Mouse (Mus musculus) common myeloid progenitor, adult 5-6 weeks (primary cell): ENCODE measurements around the gene Cpne5. TPM values are rescaled to one million over a fixed set of nuclear protein-coding genes. Genes with fewer than 3 reads are reported as not detected.

Experiments
- ATAC-seq: replicated peaks from 2 replicates; pipeline ENCODE4 v1.8.0; 2016; ENCODE audit warnings: low read depth, mild to moderate bottlenecking, moderate TSS enrichment, inconsistent platforms; ENCODE audit not compliant: poor library complexity, severe bottlenecking
- total RNA-seq: library from RNA; stranded (forward); fragments of 200-1000, 187-1606 nt; gene quantifications from 2 replicates; pipeline ENCODE4 v1.2.3, GENCODE M21; 2017

Gene Cpne5
- total RNA-seq, 1 experiment from 2014 or later, result 0.64 TPM

DNA sequence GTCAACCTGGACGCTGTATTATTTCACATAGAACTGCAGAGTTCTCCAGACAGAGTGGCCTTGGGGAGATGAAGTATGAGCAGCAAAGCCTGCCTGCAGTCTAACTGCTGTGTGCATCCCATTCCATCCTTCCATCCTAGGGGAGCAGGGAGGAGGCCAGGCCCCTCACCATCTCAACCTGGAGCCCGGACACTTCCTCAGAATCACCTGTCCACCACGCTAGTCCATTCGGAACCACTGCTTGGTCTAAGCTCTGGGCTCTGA lies 23.8 kb downstream of the Cpne5 start:
- no peak for ATAC-seq

- no peak for ATAC-seq
Measured at GRCm38 (mm10) chr17:29213381-29214192, 24.4 kb downstream of the Cpne5 start.

- ATAC-seq, result no peak
Measured at GRCm38 (mm10) chr17:29211836-29212235, 26.1 kb downstream of the Cpne5 start.

- no peak for ATAC-seq
Measured at GRCm38 (mm10) chr17:29210037-29210436, 27.9 kb downstream of the Cpne5 start.

GRCm38 (mm10) chr17:29206052-29206451 lies 31.9 kb downstream of the Cpne5 start:
- ATAC-seq, result no peak

DNA sequence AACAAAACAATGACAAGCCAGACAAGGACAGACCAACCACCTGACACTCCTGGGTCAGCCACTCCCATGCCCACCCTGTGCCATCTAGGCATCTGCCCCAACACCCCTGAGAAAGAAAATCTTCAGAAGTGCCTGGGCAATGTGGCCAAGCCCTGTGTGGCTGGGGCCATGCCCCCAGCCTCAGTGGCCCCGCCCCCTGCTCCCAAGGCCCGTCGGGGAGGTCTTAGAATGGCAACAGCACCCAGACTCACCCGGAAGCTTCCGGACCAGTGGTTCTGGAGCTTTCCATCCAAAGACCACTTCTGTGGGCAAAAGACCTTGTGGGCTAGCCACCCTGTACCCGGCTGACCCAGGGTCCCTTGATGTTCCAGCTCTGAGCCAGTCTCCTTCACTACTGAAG lies 35.4 kb downstream of the Cpne5 start:
- no peak for ATAC-seq

GRCm38 (mm10) chr17:29199821-29200220 lies 38.1 kb downstream of the Cpne5 start:
- no peak for ATAC-seq

GRCm38 (mm10) chr17:29199151-29199800 lies 38.7 kb downstream of the Cpne5 start:
- ATAC-seq, result no peak

- ATAC-seq, result no peak
Measured at GRCm38 (mm10) chr17:29195579-29195978, 42.4 kb downstream of the Cpne5 start.

DNA sequence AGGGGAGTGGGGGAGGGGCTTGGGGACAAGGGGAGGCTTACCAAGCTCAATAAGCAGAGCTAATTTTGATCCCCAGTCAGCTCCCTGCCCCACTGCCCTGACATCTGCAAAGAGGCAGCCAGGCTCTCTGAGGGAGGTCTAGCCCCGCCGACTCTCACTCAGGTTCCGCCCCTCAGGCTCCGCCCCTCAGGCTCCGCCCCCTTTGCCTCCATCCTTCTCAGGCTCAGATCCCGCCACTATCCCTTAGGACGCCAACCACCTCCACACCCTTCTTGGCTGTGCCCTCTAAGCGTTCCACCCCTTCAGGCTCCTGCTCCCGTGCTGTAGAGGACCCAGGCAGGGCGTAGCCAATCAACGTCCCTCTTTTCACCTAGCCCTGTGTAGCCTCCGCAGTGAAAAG lies 49.0 kb downstream of the Cpne5 start:
- ATAC-seq, result peak; percentile 37; the same call in 1 of the 2 replicates

DNA sequence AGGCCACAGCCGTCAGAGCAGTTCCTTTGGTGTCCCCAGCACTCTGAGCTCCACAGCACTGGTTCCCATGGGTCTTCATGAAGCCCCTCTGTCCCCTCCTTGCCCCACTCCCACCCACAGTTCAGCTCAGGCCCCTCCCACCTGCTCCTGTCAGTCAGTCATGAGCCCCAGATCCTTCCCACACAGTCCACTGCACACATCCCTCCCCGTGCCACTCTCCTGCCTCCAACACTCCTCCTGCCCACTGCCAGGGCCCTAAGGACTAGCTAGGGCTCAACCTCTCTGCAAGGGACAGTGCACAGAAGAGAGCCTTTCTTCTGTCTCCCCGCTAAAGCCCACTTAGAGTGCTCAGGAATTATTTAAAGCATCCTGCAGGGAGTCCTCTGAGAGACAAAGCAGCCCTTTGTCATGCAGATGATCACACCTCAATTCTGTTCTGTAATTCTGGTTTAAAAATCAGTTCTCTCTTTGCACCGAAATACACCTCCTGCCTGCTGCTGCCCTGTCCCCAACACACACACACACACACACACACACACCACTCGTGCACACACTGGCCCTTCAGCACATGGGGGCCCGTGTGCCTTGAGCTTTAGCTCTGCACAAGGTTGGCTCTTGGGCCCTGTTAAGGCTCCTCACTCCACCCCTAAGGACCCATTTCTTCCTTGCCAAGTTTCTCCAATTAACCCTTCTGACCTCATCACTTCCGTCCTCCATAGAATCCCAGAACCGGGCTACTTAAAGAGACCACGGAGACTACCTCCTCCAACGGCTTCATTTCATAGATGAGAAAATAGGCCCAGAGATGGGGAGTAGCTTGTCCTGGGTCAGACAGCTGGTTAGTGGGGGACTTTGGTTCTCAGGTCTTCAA lies 50.7 kb downstream of the Cpne5 start:
- ATAC-seq, result no peak

DNA sequence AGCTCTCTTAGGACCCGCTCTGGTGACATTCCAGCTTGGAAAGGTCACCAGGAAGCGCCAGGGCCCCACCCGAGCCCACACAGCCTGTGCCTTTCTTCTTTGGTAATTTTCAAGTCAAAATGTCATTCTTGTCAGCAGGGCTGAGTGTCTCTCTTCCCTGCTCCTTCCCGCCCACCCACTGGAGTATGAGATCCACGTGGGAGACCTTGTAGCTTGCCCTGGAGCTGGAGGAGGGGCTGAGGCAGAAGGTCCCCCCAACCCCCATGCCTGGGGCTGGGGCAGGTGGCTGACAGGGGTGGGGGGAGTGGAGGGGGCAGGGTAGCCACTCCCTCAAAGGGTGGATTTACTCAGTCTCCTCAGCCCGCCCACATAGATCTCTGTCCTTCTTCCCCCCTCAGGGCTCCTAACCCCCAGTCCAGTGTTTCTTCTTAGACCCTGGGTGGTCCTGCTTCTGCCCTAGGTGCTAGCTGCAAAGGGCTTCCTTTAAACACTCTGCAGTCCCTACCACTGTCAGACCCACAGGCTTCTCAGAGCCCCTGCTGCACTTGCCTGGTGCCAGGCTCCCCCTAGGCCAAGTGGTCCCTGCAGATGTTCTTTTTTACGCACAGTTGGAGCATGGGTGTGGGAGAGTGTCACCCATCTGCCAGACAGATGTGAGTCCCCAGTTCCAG lies 52.5 kb downstream of the Cpne5 start:
- ATAC-seq, result no peak

DNA sequence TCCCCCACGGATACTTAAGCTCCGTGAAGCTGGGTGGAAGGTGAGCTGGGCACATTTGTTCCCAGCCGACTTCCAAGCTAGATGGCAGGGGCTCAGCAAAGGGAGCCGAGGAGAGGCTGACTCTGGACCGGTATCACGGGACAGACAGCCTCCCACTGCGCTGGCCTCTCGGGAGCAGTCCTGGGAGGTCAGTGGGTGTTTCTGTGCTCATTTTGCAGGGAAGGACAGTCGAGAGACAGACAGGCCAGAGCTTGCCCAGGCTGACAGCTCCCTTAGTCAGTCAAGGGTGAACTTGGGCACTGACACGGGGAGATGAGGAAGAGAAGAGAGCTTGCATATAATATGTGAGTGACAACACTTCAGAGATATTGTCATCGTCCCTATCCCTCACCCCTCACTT lies 54.8 kb downstream of the Cpne5 start:
- no peak for ATAC-seq

GRCm38 (mm10) chr17:29181751-29182150 lies 56.2 kb downstream of the Cpne5 start:
- ATAC-seq, result 0 out of 2 replicates have a peak, but pooled peaks have one; percentile 10

- ATAC-seq, result no peak
Measured at GRCm38 (mm10) chr17:29180406-29181127, 57.4 kb downstream of the Cpne5 start.

DNA sequence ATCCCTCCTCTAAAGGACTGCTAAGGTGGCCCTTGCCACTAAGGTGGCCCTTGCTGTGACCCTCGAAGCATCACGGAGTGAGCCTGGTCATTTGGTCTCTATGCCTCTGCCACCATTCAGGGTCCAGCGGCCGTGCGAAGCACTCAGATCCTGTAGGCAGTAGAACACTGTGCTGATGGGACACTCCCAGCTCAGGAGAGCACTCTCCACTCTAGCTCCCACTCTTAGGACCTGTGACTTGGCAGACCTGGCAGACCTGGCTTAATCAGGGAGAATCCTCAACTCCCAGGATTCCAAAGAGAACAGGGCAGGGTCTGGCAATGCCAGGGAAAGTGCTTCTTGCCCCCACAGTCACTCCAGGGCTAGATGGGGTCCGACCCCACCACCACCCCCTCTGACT lies 58.0 kb downstream of the Cpne5 start:
- no peak for ATAC-seq

GRCm38 (mm10) chr17:29178503-29179059 lies 59.4 kb downstream of the Cpne5 start:
- ATAC-seq, result no peak

GRCm38 (mm10) chr17:29176391-29177267 lies 61.3 kb downstream of the Cpne5 start:
- no peak for ATAC-seq
